Mouse (Mus musculus) thymus, adult 2 months (tissue): ENCODE results near the gene Gramd1b.

Experiments
- CTCF ChIP-seq: fragments of 200-500 bp; IDR thresholded peaks from 2 replicates; pipeline ENCODE4 v1.5.1; 2012; ENCODE audit warnings: mild to moderate bottlenecking, control low read depth, low read length, moderate library complexity, borderline replicate concordance; ENCODE audit not compliant: control insufficient read depth, poor library complexity, insufficient read depth; ENCODE audit errors: extremely low read depth
- POLR2A ChIP-seq: fragments of 200-500 bp; IDR thresholded peaks from 2 replicates; pipeline ENCODE4 v1.6.1; 2012; ENCODE audit warnings: mild to moderate bottlenecking, low read length, control low read depth, moderate library complexity; ENCODE audit not compliant: control insufficient read depth, poor library complexity, insufficient read depth; ENCODE audit errors: extremely low read depth

- no peak for TF ChIP-seq POLR2A
- TF ChIP-seq CTCF, result 0 out of 2 replicates have a peak, but pooled peaks have one; percentile 8
Observed at GRCm38 (mm10) chr9:40391852-40392695, 139.1 kb downstream of the Gramd1b start.
